Mouse (Mus musculus) liver, postnatal 0 days (tissue): ENCODE results near the gene Olfr1385.

ENCODE experiments used
- CTCF ChIP-seq: sonication (generic); IDR thresholded peaks from 2 replicates; pipeline ENCODE4 v1.5.1; 2016; ENCODE audit warnings: antibody characterized with exemption, low read depth
- EP300 ChIP-seq: IDR thresholded peaks from 2 replicates; pipeline ENCODE4 v1.6.1; 2016; ENCODE audit warnings: antibody characterized with exemption, low read depth, mild to moderate bottlenecking

DNA sequence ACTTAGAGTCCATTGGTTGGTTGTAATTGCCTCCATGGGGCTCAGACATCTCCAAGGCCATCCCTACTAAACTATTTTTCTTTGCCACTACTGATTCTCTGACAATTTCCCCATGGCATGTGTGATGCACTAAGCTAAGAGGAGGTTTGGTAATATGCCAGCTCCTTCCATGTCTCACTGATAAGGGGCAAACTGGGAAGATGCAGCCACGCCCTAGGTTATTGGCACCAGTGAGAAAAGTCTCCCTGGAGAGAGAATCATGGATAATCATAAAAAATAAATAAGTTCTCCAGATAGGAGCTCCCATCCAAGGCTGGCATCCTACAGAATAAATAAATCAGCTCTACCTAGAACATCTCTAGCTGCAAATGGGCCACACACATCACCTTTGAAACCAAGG lies 33.8 kb upstream of the Olfr1385 start, which contains the start of gene Olfr1387:
- TF ChIP-seq CTCF (no peak), EP300 (no peak)
